Mouse (Mus musculus) E14TG2a.4 (cell line): ENCODE data around the gene Klf12.

Experiments
- CTCF ChIP-seq: conservative IDR thresholded peaks from 2 replicates; pipeline ENCODE4 v1.5.1; 2014; ENCODE audit warnings: low read length
- NANOG ChIP-seq: IDR thresholded peaks from 2 replicates; pipeline ENCODE4 v1.6.1; 2014; ENCODE audit warnings: borderline replicate concordance, low read length, mixed read lengths
- POU5F1 ChIP-seq: IDR thresholded peaks from 2 replicates; pipeline ENCODE4 v1.6.1; 2014; ENCODE audit warnings: low read length, borderline replicate concordance

- TF ChIP-seq CTCF, result no peak
- TF ChIP-seq POU5F1, result no peak
- no peak for TF ChIP-seq NANOG
Observed at GRCm38 (mm10) chr14:100274179-100274578, 10.3 kb downstream of the Klf12 start.
